Mouse (Mus musculus): ENCODE data around the gene Slc23a4. TPM values are rescaled to one million over a fixed set of nuclear protein-coding genes. Genes with fewer than 3 reads are reported as not detected.

Slc23a4 gene
- total RNA-seq, 2 experiments from 2014 or later: not detected

DNA sequence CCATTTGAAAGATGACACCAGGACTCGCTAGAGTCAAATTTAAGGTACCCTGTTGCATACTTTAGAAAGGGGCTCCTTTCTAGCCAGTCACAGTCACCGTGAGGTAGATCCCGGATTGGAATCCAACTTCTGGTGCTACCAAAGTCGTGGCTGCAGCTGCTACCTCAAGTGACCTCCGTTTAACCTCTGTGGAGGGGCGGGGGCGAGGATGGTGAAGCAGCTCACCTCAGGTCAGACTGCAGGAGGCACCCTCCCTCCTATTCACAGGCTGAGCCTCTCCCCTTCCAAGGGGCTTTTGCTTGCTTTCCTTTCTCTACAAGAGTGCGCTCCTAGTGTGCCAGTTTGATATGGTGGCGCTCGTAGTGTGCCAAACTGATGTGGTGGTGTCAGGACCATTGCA lies 68.2 kb downstream of the Slc23a4 start, which contains the start of gene Stra8:
Gene Stra8 (plus strand): TSS at position 208 of the 400 bp plus-strand sequence.
- ATAC-seq (replicated peaks; ENCODE audit: low FRiP score, poor library complexity, severe bottlenecking): no peak

DNA sequence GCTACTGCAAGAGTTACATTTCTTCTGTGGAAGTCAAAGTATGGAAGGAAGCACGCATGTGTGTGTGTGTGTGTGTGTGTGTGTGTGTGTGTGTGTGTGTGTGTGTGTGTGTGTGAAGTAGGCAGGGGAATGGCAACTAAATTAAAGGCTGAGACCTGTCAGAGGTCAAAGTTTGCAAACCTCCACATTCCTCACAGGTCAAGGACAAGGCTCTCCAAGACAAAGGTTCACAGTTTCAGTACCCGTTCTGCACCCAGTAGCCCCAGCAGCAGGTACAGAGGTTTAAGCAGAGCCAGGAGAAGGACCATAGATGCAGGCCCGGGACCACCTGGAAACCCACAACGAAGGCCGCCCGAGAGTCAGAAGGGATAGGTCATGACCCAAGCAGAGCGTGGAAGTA lies 69.1 kb downstream of the Slc23a4 start:
- no peak for ATAC-seq (replicated peaks; ENCODE audit: low FRiP score, poor library complexity, severe bottlenecking)

- no peak for ATAC-seq (replicated peaks; ENCODE audit: low FRiP score, poor library complexity, severe bottlenecking)
Observed at GRCm38 (mm10) chr6:34914462-34914861, 73.7 kb downstream of the Slc23a4 start.

- ATAC-seq (replicated peaks; ENCODE audit: low FRiP score, poor library complexity, severe bottlenecking): no peak
Observed at GRCm38 (mm10) chr6:34913341-34914040, 74.7 kb downstream of the Slc23a4 start.

- ATAC-seq (replicated peaks; ENCODE audit: low FRiP score, poor library complexity, severe bottlenecking): peak; percentile 70
Observed at GRCm38 (mm10) chr6:34910371-34911219, 77.6 kb downstream of the Slc23a4 start, which contains the start of gene Wdr91. Gene Wdr91, minus strand, starts transcription at chr6:34910876.

- no peak for ATAC-seq (replicated peaks; ENCODE audit: low FRiP score, poor library complexity, severe bottlenecking)
Observed at GRCm38 (mm10) chr6:34909631-34910345, 78.4 kb downstream of the Slc23a4 start.

DNA sequence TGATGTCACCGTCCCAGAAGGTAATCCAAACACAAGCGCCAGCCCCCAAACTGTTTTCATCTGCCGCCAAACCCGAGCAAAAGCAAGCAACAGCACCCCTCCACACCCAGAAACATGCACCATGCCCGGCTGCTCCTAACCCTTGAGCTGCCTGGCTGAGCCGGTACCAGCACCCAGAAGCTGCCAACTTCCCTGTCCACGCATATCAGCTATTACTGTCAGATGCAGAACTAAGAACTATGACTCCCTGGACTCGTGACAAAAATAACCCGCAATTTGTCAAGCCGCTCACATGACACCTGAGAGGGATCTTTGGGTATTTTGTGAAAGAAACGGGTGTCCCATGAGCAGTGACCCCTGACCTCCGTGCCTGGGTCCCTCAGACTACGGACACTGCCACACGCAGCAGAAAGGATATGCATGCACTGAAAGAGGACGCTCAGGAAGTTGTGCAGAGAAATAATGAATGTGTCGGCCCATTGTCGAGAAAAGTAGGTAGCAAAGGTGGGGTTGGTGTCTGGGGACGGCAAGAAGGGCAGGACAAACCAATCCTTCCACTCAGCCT lies 80.4 kb downstream of the Slc23a4 start:
- ATAC-seq (replicated peaks; ENCODE audit: low FRiP score, poor library complexity, severe bottlenecking): 0 out of 2 replicates have a peak, but pooled peaks have one; percentile 3

- ATAC-seq (replicated peaks; ENCODE audit: low FRiP score, poor library complexity, severe bottlenecking): peak; percentile 81
Observed at GRCm38 (mm10) chr6:34907121-34907614, 81.0 kb downstream of the Slc23a4 start.

- ATAC-seq (replicated peaks; ENCODE audit: low FRiP score, poor library complexity, severe bottlenecking): no peak
Observed at GRCm38 (mm10) chr6:34906661-34907060, 81.5 kb downstream of the Slc23a4 start.

GRCm38 (mm10) chr6:34906125-34906524 lies 82.1 kb downstream of the Slc23a4 start:
- ATAC-seq (replicated peaks; ENCODE audit: low FRiP score, poor library complexity, severe bottlenecking): no peak

GRCm38 (mm10) chr6:34904361-34904760 lies 83.8 kb downstream of the Slc23a4 start:
- no peak for ATAC-seq (replicated peaks; ENCODE audit: low FRiP score, poor library complexity, severe bottlenecking)

DNA sequence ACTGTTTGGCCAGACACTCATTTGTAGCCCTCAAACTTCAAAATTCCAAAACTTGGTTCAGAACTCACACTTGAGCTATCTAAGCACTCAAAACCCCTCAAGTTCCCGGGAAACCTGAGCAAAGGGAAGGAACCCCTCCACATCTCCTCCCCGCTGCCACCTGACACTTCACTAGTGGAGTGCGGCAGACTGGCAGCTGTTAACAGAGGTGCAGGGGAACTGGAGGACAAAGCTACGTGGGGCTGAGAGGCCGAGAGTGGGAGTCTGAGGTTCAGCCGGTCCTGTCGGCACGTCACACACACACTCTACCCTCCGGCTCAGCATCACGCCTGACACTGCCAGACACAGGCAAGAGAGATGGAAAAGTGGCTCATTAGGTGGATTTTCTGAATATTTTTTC lies 84.4 kb downstream of the Slc23a4 start:
- no peak for ATAC-seq (replicated peaks; ENCODE audit: low FRiP score, poor library complexity, severe bottlenecking)

GRCm38 (mm10) chr6:34903441-34903840 lies 84.8 kb downstream of the Slc23a4 start:
- no peak for ATAC-seq (replicated peaks; ENCODE audit: low FRiP score, poor library complexity, severe bottlenecking)

GRCm38 (mm10) chr6:34902578-34902977 lies 85.6 kb downstream of the Slc23a4 start:
- no peak for ATAC-seq (replicated peaks; ENCODE audit: low FRiP score, poor library complexity, severe bottlenecking)

GRCm38 (mm10) chr6:34901911-34902444 lies 86.2 kb downstream of the Slc23a4 start:
- no peak for ATAC-seq (replicated peaks; ENCODE audit: low FRiP score, poor library complexity, severe bottlenecking)

DNA sequence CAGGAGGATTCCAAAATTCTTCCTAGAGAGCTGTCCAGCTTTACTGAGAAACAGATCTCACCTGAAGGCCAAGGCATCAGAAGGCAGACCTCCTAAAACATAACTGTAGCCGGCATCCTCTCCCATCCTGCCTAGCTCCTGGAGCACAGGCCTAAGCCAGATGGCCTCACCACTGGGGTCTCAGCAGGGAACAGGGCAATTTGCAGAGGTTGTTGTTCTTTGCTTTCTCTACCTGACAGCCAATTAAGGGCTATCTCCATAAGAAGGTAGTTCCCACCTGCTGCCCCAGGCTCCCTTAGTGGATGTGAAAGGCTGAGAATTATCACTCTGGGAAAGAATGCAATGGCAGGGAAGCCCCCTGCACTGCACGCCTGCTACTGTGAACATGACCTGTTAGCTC lies 87.2 kb downstream of the Slc23a4 start:
- ATAC-seq (replicated peaks; ENCODE audit: low FRiP score, poor library complexity, severe bottlenecking): no peak

DNA sequence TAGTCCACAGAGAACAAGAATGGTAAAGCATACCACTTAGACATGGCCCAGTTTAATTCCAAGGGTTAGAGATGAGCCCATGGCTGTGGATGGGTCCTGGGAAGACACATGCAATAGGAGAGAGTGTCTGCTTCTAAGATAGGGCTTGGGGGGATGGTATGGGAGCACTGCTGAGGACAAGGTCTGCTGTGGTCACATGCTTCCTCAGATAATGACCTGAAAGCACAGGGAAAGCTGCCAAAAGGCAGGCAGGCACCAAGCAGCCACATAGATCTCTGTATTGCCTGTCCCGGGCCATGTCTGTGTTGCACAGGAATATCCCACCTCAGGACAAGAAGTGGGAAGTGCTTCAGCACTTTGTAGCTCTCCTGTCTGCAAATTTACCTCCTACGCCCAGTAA lies 89.1 kb downstream of the Slc23a4 start:
- no peak for ATAC-seq (replicated peaks; ENCODE audit: low FRiP score, poor library complexity, severe bottlenecking)

DNA sequence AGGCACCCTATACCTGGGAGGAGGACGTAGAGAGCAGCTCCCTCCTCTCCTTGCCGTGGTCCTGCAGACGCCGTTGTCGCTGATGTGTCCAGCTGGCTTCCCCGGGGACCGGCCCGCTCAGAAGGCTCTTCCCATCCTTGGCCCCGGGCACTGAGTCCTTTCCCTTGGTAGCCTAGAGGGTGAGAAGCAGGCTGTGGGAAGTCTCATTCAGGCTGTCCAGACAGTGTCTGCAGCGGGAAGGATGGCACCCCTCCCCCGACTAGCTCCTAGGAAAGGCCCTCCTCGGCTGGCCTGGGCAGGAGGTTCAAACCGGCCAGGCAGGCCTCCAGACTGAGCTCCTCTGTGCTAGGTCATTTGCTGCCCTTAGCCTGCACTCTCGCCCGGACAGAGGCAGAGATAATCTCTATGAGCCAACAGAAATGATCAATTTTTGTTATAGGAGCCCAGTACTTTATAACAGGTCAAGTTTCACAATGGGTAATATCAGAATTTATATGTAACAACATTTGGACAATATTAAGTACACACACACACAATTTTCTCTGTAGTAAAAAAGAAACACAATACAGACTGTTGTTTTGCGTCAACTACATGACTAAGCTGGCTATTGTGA lies 91.9 kb downstream of the Slc23a4 start:
- no peak for ATAC-seq (replicated peaks; ENCODE audit: low FRiP score, poor library complexity, severe bottlenecking)

GRCm38 (mm10) chr6:34895569-34895968 lies 92.6 kb downstream of the Slc23a4 start:
- no peak for ATAC-seq (replicated peaks; ENCODE audit: low FRiP score, poor library complexity, severe bottlenecking)

Data from erythroid progenitor cell, adult 5-6 weeks (primary cell).